Mouse (Mus musculus) heart, postnatal 36 days (tissue): ENCODE measurements at regions not wholly inside any gene's neighbourhood (a gene's known extent, or its start where the extent isn't known, plus 50 kb on each side); places are given as distances from the start of the nearest gene placed in this dataset.

Experiments
- DNase-seq, 2 experiments: peaks; one replicate each; pipeline ENCODE4 v3.0.0; 2021 to 2022
- intact Hi-C: fragments of 180-260 bp; cut with DNase I; formaldehyde crosslinking; loops from one replicate; pipeline ENCODE4 v1.15.1; 2025

- intact Hi-C loops: no loop called here
Measured at GRCm38 (mm10) chr13:115162689-115163413, 61.1 kb upstream of the Itga1 start.

GRCm38 (mm10) chr13:115159386-115159785 lies 57.6 kb upstream of the Itga1 start:
- no peak for DNase-seq
- intact Hi-C loops: loop anchor here (5.0 to 10.0 kb wide), 3 partner anchors 37 to 58 kb away; partner anchors contain the start of genes Gm49395 and Itga1

More at GRCm38 (mm10) chr13:115162689-115163413, 61.1 kb upstream of the Itga1 start:
- no peak for DNase-seq
